Mouse (Mus musculus) left cerebral cortex, postnatal 36 days (tissue): ENCODE results near the gene Angpt4. TPM values are rescaled to one million over a fixed set of nuclear protein-coding genes. Genes with fewer than 3 reads are reported as not detected.

Experiments used
- DNase-seq, 2 experiments: peaks; one replicate each; pipeline ENCODE4 v3.0.0; 2021 to 2022; ENCODE audit warnings: low spot score in 2 of 2, mixed read lengths in 1 of 2
- intact Hi-C: fragments of 180-260 bp; cut with DNase I; formaldehyde crosslinking; loops from one replicate; pipeline ENCODE4 v1.15.1; 2025
- total RNA-seq, 2 experiments: library from RNA; stranded (reverse); gene quantifications; 2 replicates each; pipeline ENCODE4 v1.2.3; 2021

Angpt4 gene
- total RNA-seq, 2 experiments from 2014 or later: 0.16 TPM; not detected in 1

DNA sequence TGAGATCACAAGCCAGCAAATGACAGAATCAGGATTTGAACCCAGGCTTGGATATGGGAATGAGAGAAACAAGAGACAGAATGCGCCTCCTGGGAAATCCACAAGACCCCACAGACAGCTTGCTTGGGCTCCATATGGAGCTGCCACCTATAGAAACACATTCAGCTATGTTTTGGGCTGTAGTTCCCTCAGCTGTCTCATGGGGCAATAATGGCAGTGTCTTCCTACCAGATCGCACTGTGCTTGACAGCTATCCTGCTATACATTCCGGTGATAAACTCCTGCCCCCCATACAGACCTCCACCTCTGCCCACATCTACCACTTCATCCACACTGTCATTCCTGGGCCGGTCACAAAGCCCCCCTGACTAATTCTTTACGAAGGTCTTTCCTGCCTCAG lies 64.3 kb downstream of the Angpt4 start:
- intact Hi-C loops: no loop called here
- no peak for DNase-seq

DNA sequence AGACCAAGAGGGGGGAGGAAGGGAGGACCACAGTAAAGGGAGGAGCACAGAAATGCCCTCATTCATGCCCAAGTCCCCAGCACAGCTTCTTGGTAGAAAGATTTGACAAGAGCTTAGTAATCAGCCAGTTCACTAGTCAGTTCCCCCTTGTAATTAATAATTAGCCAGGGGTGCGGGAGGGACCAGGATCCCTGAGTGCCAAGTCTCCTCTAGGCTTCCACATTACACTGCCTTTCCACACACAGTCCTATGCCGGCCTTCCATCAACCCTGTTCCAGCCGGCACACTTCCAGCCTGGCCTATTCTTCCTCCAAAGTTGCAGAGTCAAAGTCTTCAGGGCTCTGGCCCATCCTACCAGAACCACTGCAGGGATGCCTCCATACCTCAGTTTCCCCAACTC lies 65.1 kb downstream of the Angpt4 start:
- intact Hi-C loops: no loop called here
- no peak for DNase-seq

GRCm38 (mm10) chr2:151977689-151978440 lies 66.9 kb downstream of the Angpt4 start:
- intact Hi-C loops: no loop called here
- DNase-seq: no peak

- intact Hi-C loops: no loop called here
These were observed 67.5 kb downstream of the Angpt4 start for GRCm38 (mm10) chr2:151978494-151978893.

DNA sequence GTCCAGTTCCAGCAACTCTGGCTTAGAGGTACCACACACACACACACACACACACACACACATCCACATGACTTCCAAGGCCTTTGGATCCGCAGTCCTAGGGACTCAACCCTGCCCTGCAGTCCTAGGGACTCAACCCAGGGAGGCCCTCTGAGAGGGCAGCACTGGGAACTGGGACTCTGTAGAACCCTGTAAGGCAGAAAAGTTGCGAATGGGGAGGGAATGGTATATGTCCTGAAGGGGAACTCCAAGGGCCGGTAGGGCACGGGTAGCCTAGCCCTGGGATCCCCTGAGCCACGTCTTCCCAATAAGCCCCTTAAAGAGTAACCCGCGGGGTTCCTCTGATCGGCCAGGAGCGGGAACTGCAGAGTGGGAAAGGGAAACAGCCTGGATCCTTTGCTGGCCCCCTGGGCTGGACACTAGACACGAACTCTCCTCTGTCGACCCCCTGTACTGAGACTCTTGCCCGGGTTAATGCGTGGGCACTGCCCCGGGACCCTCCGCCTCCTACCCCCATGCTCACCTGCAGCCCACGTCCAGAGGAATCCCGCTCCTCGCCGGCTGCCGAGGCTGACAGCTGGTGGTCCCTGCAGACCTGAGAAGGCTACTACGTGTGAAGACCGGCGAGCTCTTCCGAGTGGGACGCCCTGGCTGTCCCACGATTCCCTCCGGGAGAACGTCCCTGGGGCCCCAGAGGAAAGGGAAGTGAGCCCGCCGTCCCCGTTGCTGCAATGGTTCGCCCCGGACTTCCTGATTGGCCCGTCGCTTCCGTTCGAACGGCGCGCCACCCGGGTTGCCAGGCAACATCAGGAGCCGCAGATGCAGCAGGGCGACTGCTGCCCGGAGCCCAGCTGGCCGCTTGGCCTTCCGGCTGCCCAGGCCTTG lies 68.7 kb downstream of the Angpt4 start, which contains the start of gene Fam110a:
TSS of gene Fam110a (minus strand) at position 750 of the 885 bp plus-strand sequence.
- intact Hi-C loops: no loop called here
- DNase-seq: peak; percentile 89 to 92

More at GRCm38 (mm10) chr2:151978494-151978893, 67.5 kb downstream of the Angpt4 start:
- DNase-seq: no peak

DNA sequence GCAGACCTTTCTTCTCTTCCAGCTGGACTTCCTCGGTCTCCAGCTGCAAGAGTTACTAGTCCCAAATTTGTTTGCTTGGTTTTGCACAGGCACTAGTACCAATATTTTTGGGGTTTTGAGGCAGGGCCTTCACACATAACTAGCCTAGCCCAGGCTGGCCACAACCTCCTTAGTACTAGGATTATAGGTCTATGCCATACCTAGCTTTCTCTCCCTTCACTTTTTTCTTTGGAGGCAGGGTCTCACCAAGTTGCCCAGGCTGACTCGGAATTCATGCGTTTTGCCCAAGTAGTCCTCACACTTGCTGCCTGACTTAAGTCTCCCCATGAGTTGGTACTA lies 69.3 kb downstream of the Angpt4 start:
- DNase-seq: no peak
- intact Hi-C loops: no loop called here

GRCm38 (mm10) chr2:151981268-151981667 lies 70.3 kb downstream of the Angpt4 start:
- intact Hi-C loops: no loop called here
- DNase-seq: no peak

DNA sequence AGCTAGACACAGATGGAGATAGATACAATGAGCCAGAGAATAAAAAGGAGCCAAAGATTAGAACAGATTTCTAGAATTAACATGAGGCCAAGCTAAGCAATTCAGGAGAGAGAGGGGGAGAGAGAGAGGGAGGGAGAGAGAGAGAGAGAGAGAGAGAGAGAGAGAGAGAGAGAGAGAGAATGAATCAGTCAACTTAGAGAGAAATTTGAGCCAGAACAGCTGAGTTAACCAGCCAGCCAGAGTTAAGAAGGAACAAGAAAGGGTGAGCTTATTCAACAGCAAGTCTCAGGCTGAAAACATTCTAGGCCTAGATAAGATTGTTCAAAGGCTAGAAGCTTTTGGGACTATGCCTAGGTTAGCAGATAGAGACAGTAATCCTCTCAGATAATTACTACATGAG lies 71.5 kb downstream of the Angpt4 start:
- intact Hi-C loops: no loop called here
- DNase-seq: no peak

DNA sequence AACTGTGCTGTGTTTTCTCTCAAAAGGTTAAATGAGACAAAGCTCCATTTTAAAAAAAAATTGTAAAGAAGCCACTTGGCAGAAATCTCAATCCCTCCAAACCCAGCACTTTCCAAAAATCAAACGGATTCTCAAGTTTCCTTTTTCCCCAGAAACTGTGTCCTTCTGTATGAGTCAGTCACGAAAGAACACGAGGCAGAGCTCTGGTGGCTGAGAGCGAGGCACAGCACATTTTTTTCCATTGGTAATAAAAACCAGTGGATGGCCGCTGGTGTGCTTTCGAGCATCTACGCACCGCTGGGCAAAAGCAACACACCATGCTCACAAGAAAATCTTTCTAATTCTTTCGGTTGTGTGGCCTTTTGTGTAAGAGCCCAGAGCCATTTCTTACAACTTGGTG lies 73.0 kb downstream of the Angpt4 start:
- intact Hi-C loops: no loop called here
- DNase-seq: no peak

DNA sequence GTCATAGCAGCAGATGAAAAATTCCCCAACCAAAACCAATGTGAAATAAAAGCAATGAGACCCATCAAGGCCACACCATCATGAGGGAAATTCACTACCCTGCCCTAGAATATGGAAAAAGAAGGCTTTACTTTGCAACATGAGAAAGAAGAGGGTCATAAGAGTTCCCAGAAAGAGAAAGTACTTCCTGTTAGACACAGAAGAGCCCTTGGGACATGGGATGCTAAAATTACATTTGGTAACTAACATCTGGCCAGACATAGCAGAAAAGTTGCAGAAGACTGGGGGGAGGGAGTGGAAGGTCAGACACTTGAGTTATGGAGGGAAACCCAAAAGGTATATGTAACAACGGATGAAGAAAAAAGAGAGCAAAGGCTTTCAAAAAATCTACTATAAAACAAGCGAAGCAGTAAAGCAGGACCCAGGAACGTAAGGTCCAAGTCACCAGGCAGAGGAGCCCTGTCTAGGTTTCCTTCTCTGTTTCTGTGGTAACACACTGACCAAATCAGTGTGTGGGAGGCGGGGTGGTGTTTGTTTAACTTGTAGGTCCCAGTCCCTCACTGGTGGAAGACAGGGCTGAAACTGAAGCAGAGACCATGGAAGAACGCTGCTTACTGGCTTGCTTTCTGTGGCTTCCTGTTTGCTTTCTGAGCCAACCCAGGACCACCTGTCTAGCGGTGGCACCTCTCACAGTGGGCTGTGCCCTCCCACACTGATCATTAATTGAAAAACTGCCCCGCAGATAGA lies 74.6 kb downstream of the Angpt4 start:
- intact Hi-C loops: no loop called here

GRCm38 (mm10) chr2:151986958-151987357 lies 75.9 kb downstream of the Angpt4 start:
- intact Hi-C loops: no loop called here
- DNase-seq: no peak

More for the DNA sequence above, 74.6 kb downstream of the Angpt4 start:
- DNase-seq: no peak

DNA sequence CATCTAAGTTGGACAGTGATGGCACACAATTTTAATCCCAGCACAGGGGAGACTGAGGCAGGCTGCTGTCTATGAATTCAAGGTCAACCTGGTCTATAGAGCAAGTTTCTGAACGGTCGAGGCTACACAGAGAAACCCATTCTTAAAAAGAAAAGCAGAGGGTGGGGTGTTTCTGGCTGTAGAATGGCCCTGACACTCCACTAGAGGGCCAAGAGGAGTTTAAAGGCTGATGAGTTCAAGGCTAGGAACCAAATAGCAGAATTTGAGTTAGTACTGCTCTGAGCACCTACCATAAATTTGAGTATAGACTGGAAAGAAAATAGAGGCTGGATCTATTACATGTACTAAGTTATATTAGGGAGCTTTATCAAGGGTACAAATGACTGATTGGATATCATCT lies 78.0 kb downstream of the Angpt4 start:
- no peak for DNase-seq
- intact Hi-C loops: no loop called here

GRCm38 (mm10) chr2:151990985-151991394 lies 80.0 kb downstream of the Angpt4 start:
- DNase-seq: no peak
- intact Hi-C loops: loop anchor here (5.0 kb wide), 2 partner anchors 49 to 244 kb away; no protein-coding TSS in a partner anchor

DNA sequence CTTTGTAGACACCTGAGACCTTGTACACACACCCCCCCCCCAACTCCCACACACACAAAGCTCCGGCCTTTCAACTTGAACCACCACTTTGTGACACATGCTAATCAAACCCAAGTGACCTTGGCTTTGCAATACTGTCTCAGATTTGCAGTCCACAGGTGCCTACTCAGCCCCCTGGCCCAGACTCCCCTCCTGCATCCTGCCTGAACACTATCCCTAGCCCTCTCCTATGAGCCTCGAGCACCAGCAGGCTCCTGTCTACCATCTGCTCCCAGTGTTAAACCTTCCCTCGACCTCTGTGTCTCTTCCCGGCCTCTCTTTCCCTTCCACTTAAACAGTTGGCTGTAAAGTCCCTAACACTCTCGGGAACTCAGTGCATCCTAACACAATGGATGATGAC lies 80.4 kb downstream of the Angpt4 start:
- DNase-seq: no peak
- intact Hi-C loops: loop anchor here (5.0 kb wide), 2 partner anchors 49 to 244 kb away; no protein-coding TSS in a partner anchor

- intact Hi-C loops: loop anchor here (1.0 to 5.0 kb wide), 3 partner anchors 52 to 247 kb away; no protein-coding TSS in a partner anchor
- peak; percentile 55 to 78 for DNase-seq
These were observed 83.5 kb downstream of the Angpt4 start for GRCm38 (mm10) chr2:151994350-151995122.
